In genomic region chr4:152448666-152449018, GRCm38 (mm10) we compare ENCODE assay signal across 9 mouse cellular contexts. TPM values are rescaled to one million over a fixed set of nuclear protein-coding genes. Genes with fewer than 3 reads are reported as not detected.
DNase-seq lines count a peak whose midpoint lies in the region; ATAC-seq lines count a peak whose summit lies in the region.
"Had no signal": no experiment of that assay in that cellular context is flagged by ENCODE, and none has a peak within 500 bp of the region (broad histone marks: within the 10 kb centered on the region; RNA-seq: fewer than 3 reads in every experiment).

No protein-coding gene starts in this region.

- H3K36me3 ChIP-seq in midbrain, embryonic 10.5 days = no peaks in the 10 kb centered on the region
- no peaks in the 10 kb centered on the region for H3K36me3 ChIP-seq in midbrain, embryonic 13.5 days
- H3K36me3 ChIP-seq: limb, embryonic 13.5 days had no signal

- no peak overlapping the region for H3K4me3 ChIP-seq in midbrain, embryonic 10.5 days
- H3K4me3 ChIP-seq in midbrain, embryonic 13.5 days (replicated peaks) = no peak overlapping the region
- H3K4me3 ChIP-seq: limb, embryonic 13.5 days had no signal

- no peaks in the 10 kb centered on the region for H3K9me3 ChIP-seq in midbrain, embryonic 10.5 days (replicated peaks)
- H3K9me3 ChIP-seq in midbrain, embryonic 13.5 days = no peaks in the 10 kb centered on the region
- H3K9me3 ChIP-seq: limb, embryonic 13.5 days had no signal

- H3K9ac ChIP-seq in midbrain, embryonic 13.5 days (replicated peaks) = no peak overlapping the region
- H3K9ac ChIP-seq: limb, embryonic 13.5 days had no signal

- H3K4me2 ChIP-seq in midbrain, embryonic 13.5 days (replicated peaks) = no peak overlapping the region
- H3K4me2 ChIP-seq: limb, embryonic 13.5 days had no signal

- no peak for DNase-seq in midbrain, embryonic 10.5 days (ENCODE audit: low spot score)
- DNase-seq in thymus, postnatal 36 days = peak; percentile 77 to 87
- no peak for DNase-seq in gastrocnemius, postnatal 4 days (ENCODE audit: low spot score in 2 of 2)
- no peak for DNase-seq in layer of hippocampus, postnatal 36 days
- no peak for DNase-seq in adrenal gland, postnatal 36 days

- no peak for ATAC-seq in midbrain, embryonic 13.5 days
- peak; percentile 86 to 88 for ATAC-seq in hematopoietic stem cell, adult 5-6 weeks (replicated peaks in 1 of 2; ENCODE audit: insufficient read depth in 1 of 2, low FRiP score in 2 of 2, low TSS enrichment in 1 of 2, low read depth in 1 of 2, poor library complexity in 2 of 2, severe bottlenecking in 2 of 2)
- ATAC-seq in megakaryocyte progenitor cell, adult 5-6 weeks (replicated peaks; ENCODE audit: poor library complexity) = peak; percentile 84

- 75% methylated on average over 8 of the region's 8 CpGs for WGBS in midbrain, embryonic 10.5 days
- WGBS in midbrain, embryonic 13.5 days = 71% methylated on average over 8 of the region's 8 CpGs

- H3K27ac ChIP-seq in midbrain, embryonic 10.5 days (replicated peaks) = 0 out of 2 replicates have a peak overlapping the region, but pooled peaks have one; percentile 28
- H3K27ac ChIP-seq in midbrain, embryonic 13.5 days = no peak overlapping the region
- H3K27ac ChIP-seq: limb, embryonic 13.5 days had no signal

- peaks cover 23% of the 10 kb centered on the region for H3K4me1 ChIP-seq in midbrain, embryonic 10.5 days
- peaks cover 19% of the 10 kb centered on the region for H3K4me1 ChIP-seq in midbrain, embryonic 13.5 days (replicated peaks)
- H3K4me1 ChIP-seq: limb, embryonic 13.5 days had no signal

- H3K27me3 ChIP-seq in midbrain, embryonic 10.5 days (ENCODE audit: low read depth, poor library complexity, severe bottlenecking) = no peaks in the 10 kb centered on the region
- H3K27me3 ChIP-seq in midbrain, embryonic 13.5 days = no peaks in the 10 kb centered on the region
- H3K27me3 ChIP-seq: limb, embryonic 13.5 days had no signal

RNA-seq across cellular contexts. Expression of gene Nphp4, which starts 27.9 kb away (rescaled TPM):
- 7.8 and 8.2 TPM in 2 replicates for polyA plus RNA-seq in midbrain, embryonic 10.5 days (2016; fragmentation: Nextera tagmentation; extraction: Ambion mirVana)
- 6.2 and 6.5 TPM in 2 replicates for polyA plus RNA-seq in midbrain, embryonic 13.5 days (2015; fragmentation: Nextera tagmentation; extraction: Ambion mirVana)
- 0.35 and 2.5 TPM in 2 replicates for total RNA-seq in hematopoietic stem cell, adult 5-6 weeks (2017)
- total RNA-seq in megakaryocyte progenitor cell, adult 5-6 weeks (2015) = 0.39 and 0.72 TPM in 2 replicates
- total RNA-seq in megakaryocyte progenitor cell, adult 5-6 weeks (2017) = 0.12 and 0.14 TPM in 2 replicates
- 1 to 10 TPM; 2.0 to 2.5 TPM for total RNA-seq in gastrocnemius, postnatal 4 days (2021)
- total RNA-seq in layer of hippocampus, postnatal 36 days (2021) = 10 to 100 TPM; 26.6 to 30.1 TPM
- total RNA-seq in adrenal gland, postnatal 36 days (2021) = 1 to 10 TPM; 2.7 to 5.1 TPM

RNA-seq across cellular contexts. Expression of gene Kcnab2, which starts 29.0 kb away (rescaled TPM):
- 12.2 and 17.3 TPM in 2 replicates for polyA plus RNA-seq in midbrain, embryonic 10.5 days (2016; fragmentation: Nextera tagmentation; extraction: Ambion mirVana)
- polyA plus RNA-seq in midbrain, embryonic 13.5 days (2015; fragmentation: Nextera tagmentation; extraction: Ambion mirVana) = 21.7 and 21.9 TPM in 2 replicates
- 66.7 and 67.8 TPM in 2 replicates for total RNA-seq in hematopoietic stem cell, adult 5-6 weeks (2017)
- 39.8 and 46.3 TPM in 2 replicates for total RNA-seq in megakaryocyte progenitor cell, adult 5-6 weeks (2015)
- total RNA-seq in megakaryocyte progenitor cell, adult 5-6 weeks (2017) = 75.2 and 84.8 TPM in 2 replicates
- 1 to 10 TPM; 5.6 to 6.1 TPM for total RNA-seq in gastrocnemius, postnatal 4 days (2021)
- total RNA-seq in layer of hippocampus, postnatal 36 days (2021) = 100 to 1,000 TPM; 725 to 726 TPM
- 1 to 10 TPM; 3.9 to 4.7 TPM for total RNA-seq in adrenal gland, postnatal 36 days (2021)

Comparison
In these comparisons a context has a peak if more than half of its experiments do, and no peak if none do; other contexts are left out.
1. DNase-seq: peak in thymus, postnatal 36 days (2 of 2); none in midbrain, embryonic 10.5 days (single experiment), gastrocnemius, postnatal 4 days (0 of 2), layer of hippocampus, postnatal 36 days (0 of 2) and adrenal gland, postnatal 36 days (0 of 2).
2. RNA of gene Kcnab2, which starts 29.0 kb away (total RNA-seq): 725 to 726 TPM in layer of hippocampus, postnatal 36 days; 39.8 to 84.8 TPM in megakaryocyte progenitor cell, adult 5-6 weeks, 66.7 to 67.8 TPM in hematopoietic stem cell, adult 5-6 weeks, 5.6 to 6.1 TPM in gastrocnemius, postnatal 4 days and 3.9 to 4.7 TPM in adrenal gland, postnatal 36 days; every median in the first group is over 4 times any median in the second.